In genomic region chr1:92215131-92215638, GRCm38 (mm10) we compare ENCODE assay signal across 9 mouse cellular contexts. TPM values are rescaled to one million over a fixed set of nuclear protein-coding genes. Genes with fewer than 3 reads are reported as not detected.
DNase-seq lines count a peak whose midpoint lies in the region; ATAC-seq and TF ChIP-seq lines count a peak whose summit lies in the region.
"Had no signal": no experiment of that assay in that cellular context is flagged by ENCODE, and none has a peak within 500 bp of the region (broad histone marks: within the 10 kb centered on the region; RNA-seq: fewer than 3 reads in every experiment).

No protein-coding gene starts in this region.

- 74% methylated on average over 8 of the region's 8 CpGs for WGBS in lung, postnatal 0 days
- WGBS in lung, adult 2 months, result 68% methylated on average over 8 of the region's 8 CpGs
- 74% methylated on average over 8 of the region's 8 CpGs for WGBS in limb, embryonic 14.5 days

- no peaks in the 10 kb centered on the region for H3K27me3 ChIP-seq in lung, postnatal 0 days (replicated peaks; ENCODE audit: insufficient read depth, low read length)
- no peaks in the 10 kb centered on the region for H3K27me3 ChIP-seq in limb, embryonic 14.5 days (ENCODE audit: control insufficient read depth, insufficient read depth, low read length)

- peak; percentile 69 for ATAC-seq in lung, postnatal 0 days
- no peak for ATAC-seq in limb, embryonic 14.5 days (ENCODE audit: low FRiP score, low read depth)
- no peak for ATAC-seq in CD4-positive, CD25-positive, alpha-beta regulatory T cell, adult 4 months

- H3K9ac ChIP-seq in lung, postnatal 0 days (replicated peaks; ENCODE audit: low read depth), result no peak overlapping the region
- H3K9ac ChIP-seq in limb, embryonic 14.5 days (ENCODE audit: low read depth, low read length, severe bottlenecking), result no peak overlapping the region
- H3K9ac ChIP-seq: neural tube, embryonic 15.5 days had no signal

- H3K9me3 ChIP-seq in lung, postnatal 0 days (ENCODE audit: low read length), result no peaks in the 10 kb centered on the region
- H3K9me3 ChIP-seq in limb, embryonic 14.5 days (ENCODE audit: control insufficient read depth, low read length), result no peaks in the 10 kb centered on the region
- H3K9me3 ChIP-seq: neural tube, embryonic 15.5 days had no signal

- H3K36me3 ChIP-seq in lung, postnatal 0 days (ENCODE audit: insufficient read depth, low read length), result no peaks in the 10 kb centered on the region
- no peaks in the 10 kb centered on the region for H3K36me3 ChIP-seq in limb, embryonic 14.5 days (ENCODE audit: control insufficient read depth, insufficient read depth, low read length)
- H3K36me3 ChIP-seq: neural tube, embryonic 15.5 days had no signal

- no peaks in the 10 kb centered on the region for H3K4me1 ChIP-seq in lung, postnatal 0 days (ENCODE audit: insufficient read depth, low read depth, low read length)
- peaks cover 7% of the 10 kb centered on the region for H3K4me1 ChIP-seq in lung, adult 2 months (ENCODE audit: control insufficient read depth, insufficient read depth, low read length)
- peaks cover 33% of the 10 kb centered on the region for H3K4me1 ChIP-seq in limb, embryonic 14.5 days (ENCODE audit: control insufficient read depth, insufficient read depth, low read length)

- peak; percentile 39; the same call in 1 of the 2 replicates for TF ChIP-seq EP300 in lung, postnatal 0 days (IDR thresholded peaks at IDR 0.05)

- H3K4me3 ChIP-seq in lung, postnatal 0 days (ENCODE audit: low read depth, low read length), result no peak overlapping the region
- no peak overlapping the region for H3K4me3 ChIP-seq in lung, adult 2 months (replicated peaks; ENCODE audit: extremely low read depth, low read depth, low read length)
- H3K4me3 ChIP-seq in limb, embryonic 14.5 days (replicated peaks; ENCODE audit: low read length), result no peak overlapping the region
- H3K4me3 ChIP-seq: neural tube, embryonic 15.5 days had no signal

- peak overlapping the region; percentile 35; the same call in 1 of the 2 replicates for H3K27ac ChIP-seq in lung, postnatal 0 days (ENCODE audit: low read length)
- peak overlapping the region; percentile 49 for H3K27ac ChIP-seq in limb, embryonic 14.5 days (replicated peaks; ENCODE audit: low read depth, low read length)
- H3K27ac ChIP-seq: neural tube, embryonic 15.5 days had no signal

- no peak for TF ChIP-seq POLR2A in lung, adult 2 months (IDR thresholded peaks at IDR 0.05; ENCODE audit: borderline replicate concordance, extremely low read depth, low read depth, low read length)
- TF ChIP-seq POLR2A in limb, embryonic 14.5 days (IDR thresholded peaks at IDR 0.05; ENCODE audit: borderline replicate concordance, extremely low read depth, insufficient read depth, insufficient read length), result no peak

- TF ChIP-seq CTCF in lung, postnatal 0 days (IDR thresholded peaks at IDR 0.05), result no peak
- no peak for TF ChIP-seq CTCF in lung, adult 2 months (IDR thresholded peaks at IDR 0.05; ENCODE audit: insufficient read depth, low read length)

- peak; percentile 84 for DNase-seq in lung, postnatal 0 days (ENCODE audit: low spot score)
- DNase-seq in lung, adult 2 months, result no peak
- DNase-seq in adrenal gland, postnatal 10 days, result peak; percentile 69
- peak; percentile 7 to 17 for DNase-seq in gastrocnemius, adult 8-10 months (ENCODE audit: low spot score in 2 of 2)
- no peak for DNase-seq in limb, embryonic 14.5 days (ENCODE audit: low spot score)
- no peak for DNase-seq in frontal cortex, adult 2 months (ENCODE audit: extremely low spot score in 1 of 2, low spot score in 1 of 2)
- no peak for DNase-seq in kidney, adult 8-10 months

- H3K4me2 ChIP-seq in lung, postnatal 0 days (replicated peaks; ENCODE audit: low read depth, low read length), result no peak overlapping the region
- no peak overlapping the region for H3K4me2 ChIP-seq in limb, embryonic 14.5 days (replicated peaks; ENCODE audit: low read depth, low read length, severe bottlenecking)
- H3K4me2 ChIP-seq: neural tube, embryonic 15.5 days had no signal

RNA-seq across cellular contexts. Expression of gene Hdac4, which starts 19.7 kb away (rescaled TPM):
- 16.3 and 17.1 TPM in 2 replicates for polyA plus RNA-seq in lung, postnatal 0 days (2015; fragmentation: Nextera tagmentation; extraction: Ambion mirVana)
- polyA plus RNA-seq in lung, adult 2 months (2012; rRNA removed), result 22.6 and 26.2 TPM in 2 replicates
- 10 to 100 TPM; 55.3 to 74.5 TPM for total RNA-seq in adrenal gland, postnatal 10 days (2021)
- total RNA-seq in gastrocnemius, adult 8-10 months (2022), result 10 to 100 TPM; 47.2 to 89.1 (median 64.7) TPM
- 15.2 and 18.9 TPM in 2 replicates for polyA plus RNA-seq in limb, embryonic 14.5 days (2012; rRNA removed)
- polyA plus RNA-seq in limb, embryonic 14.5 days (2014; fragmentation: Nextera tagmentation; extraction: Ambion mirVana), result 25.4 and 36.6 TPM in 2 replicates
- 38.8 and 40.6 TPM in 2 replicates for polyA plus RNA-seq in frontal cortex, adult 2 months (2012; rRNA removed)
- 10 to 100 TPM; 61.6 to 72.5 TPM for polyA plus RNA-seq in CD4-positive, CD25-positive, alpha-beta regulatory T cell, adult 4 months (2017; shearing (Covaris generic))

Comparison
In these comparisons a context has a peak if more than half of its experiments do, and no peak if none do; other contexts are left out.
1. DNase-seq: peak in lung, postnatal 0 days (single experiment), adrenal gland, postnatal 10 days (single experiment) and gastrocnemius, adult 8-10 months (2 of 2); none in lung, adult 2 months (single experiment), limb, embryonic 14.5 days (single experiment), frontal cortex, adult 2 months (0 of 2) and kidney, adult 8-10 months (0 of 2).